Mouse (Mus musculus) myocyte (in vitro differentiated cells): ENCODE measurements around the gene Fcrlb. TPM values are rescaled to one million over a fixed set of nuclear protein-coding genes. Genes with fewer than 3 reads are reported as not detected.

Experiments
- H3K27me3 ChIP-seq: one replicate; pipeline ENCODE4 v1.6.1; 2011; ENCODE audit not compliant: control insufficient read depth, insufficient read depth, insufficient read length
- H3K36me3 ChIP-seq: one replicate; pipeline ENCODE4 v1.6.1; 2011; ENCODE audit not compliant: control insufficient read depth, insufficient read depth
- H3K4me2 ChIP-seq: one replicate; pipeline ENCODE4 v1.6.1; 2011; ENCODE audit warnings: low read depth, control low read depth
- H3K4me3 ChIP-seq: one replicate; pipeline ENCODE4 v1.5.1; 2011; ENCODE audit warnings: mild to moderate bottlenecking, control low read depth, moderate library complexity
- H3K79me2 ChIP-seq: one replicate; pipeline ENCODE4 v1.6.1; 2011; ENCODE audit not compliant: control insufficient read depth, insufficient read depth
- H3ac ChIP-seq: one replicate; pipeline ENCODE4 v1.6.1; 2011; ENCODE audit not compliant: control insufficient read depth, insufficient read length
- CEBPB ChIP-seq: IDR thresholded peaks from 2 replicates; pipeline ENCODE4 v1.6.1; 2011; ENCODE audit warnings: mild to moderate bottlenecking, moderate library complexity; ENCODE audit not compliant: poor library complexity, insufficient read depth, severe bottlenecking
- E2F4 ChIP-seq: IDR thresholded peaks from one replicate; pipeline ENCODE4 v1.6.1; 2011; ENCODE audit warnings: mild to moderate bottlenecking, control low read depth, moderate library complexity; ENCODE audit not compliant: insufficient read depth
- MAX ChIP-seq: IDR thresholded peaks from one replicate; pipeline ENCODE4 v1.6.1; 2011; ENCODE audit warnings: low read depth, mild to moderate bottlenecking, control low read depth
- MYOD1 ChIP-seq, 3 experiments: IDR thresholded peaks; one replicate each; pipeline ENCODE4 v1.6.1; 2011; ENCODE audit warnings: control low read depth in 2 of 3, low read depth in 2 of 3, mild to moderate bottlenecking in 2 of 3, moderate library complexity in 1 of 3; ENCODE audit not compliant: insufficient read length in 2 of 3, control insufficient read depth in 1 of 3
- MYOG ChIP-seq, 3 experiments: IDR thresholded peaks; one replicate each; pipeline ENCODE4 v1.6.1; 2011; ENCODE audit warnings: control low read depth in 2 of 3, low read depth in 2 of 3, mild to moderate bottlenecking in 2 of 3; ENCODE audit not compliant: insufficient read length in 2 of 3, control insufficient read depth in 1 of 3, insufficient read depth in 1 of 3
- POLR2A ChIP-seq: IDR thresholded peaks from one replicate; pipeline ENCODE4 v1.6.1; 2011; ENCODE audit warnings: low read depth, mild to moderate bottlenecking, control low read depth, moderate library complexity; ENCODE audit not compliant: insufficient read length
- POLR2AphosphoS2 ChIP-seq: IDR thresholded peaks from one replicate; pipeline ENCODE4 v1.6.1; 2011; ENCODE audit warnings: low read depth, control low read depth; ENCODE audit not compliant: insufficient read length
- REST ChIP-seq: IDR thresholded peaks from one replicate; pipeline ENCODE4 v1.6.1; 2011; ENCODE audit warnings: mild to moderate bottlenecking, control low read depth, moderate library complexity; ENCODE audit not compliant: insufficient read depth, insufficient read length
- SRF ChIP-seq: IDR thresholded peaks from one replicate; pipeline ENCODE4 v1.6.1; 2011; ENCODE audit warnings: low read depth; ENCODE audit not compliant: control insufficient read depth, insufficient read length
- TCF12 ChIP-seq: IDR thresholded peaks from one replicate; pipeline ENCODE4 v1.6.1; 2011; ENCODE audit warnings: mild to moderate bottlenecking, control low read depth; ENCODE audit not compliant: poor library complexity, insufficient read depth, severe bottlenecking
- TCF3 ChIP-seq: IDR thresholded peaks from one replicate; pipeline ENCODE4 v1.6.1; 2011; ENCODE audit warnings: low read depth, control low read depth; ENCODE audit not compliant: insufficient read length
- USF1 ChIP-seq: IDR thresholded peaks from one replicate; pipeline ENCODE4 v1.6.1; 2011; ENCODE audit warnings: low read depth, mild to moderate bottlenecking, control low read depth, moderate library complexity
- polyA plus RNA-seq: library from polyadenylated mRNA; unstranded; fragments of >200 nt; fragmentation: generic; extraction: Trizol; gene quantifications from one replicate; pipeline ENCODE4 v1.2.1, GENCODE M21; 2012; ENCODE audit warnings: missing spikeins

Fcrlb gene
- polyA plus RNA-seq, 1 experiment = 1.6 TPM

DNA sequence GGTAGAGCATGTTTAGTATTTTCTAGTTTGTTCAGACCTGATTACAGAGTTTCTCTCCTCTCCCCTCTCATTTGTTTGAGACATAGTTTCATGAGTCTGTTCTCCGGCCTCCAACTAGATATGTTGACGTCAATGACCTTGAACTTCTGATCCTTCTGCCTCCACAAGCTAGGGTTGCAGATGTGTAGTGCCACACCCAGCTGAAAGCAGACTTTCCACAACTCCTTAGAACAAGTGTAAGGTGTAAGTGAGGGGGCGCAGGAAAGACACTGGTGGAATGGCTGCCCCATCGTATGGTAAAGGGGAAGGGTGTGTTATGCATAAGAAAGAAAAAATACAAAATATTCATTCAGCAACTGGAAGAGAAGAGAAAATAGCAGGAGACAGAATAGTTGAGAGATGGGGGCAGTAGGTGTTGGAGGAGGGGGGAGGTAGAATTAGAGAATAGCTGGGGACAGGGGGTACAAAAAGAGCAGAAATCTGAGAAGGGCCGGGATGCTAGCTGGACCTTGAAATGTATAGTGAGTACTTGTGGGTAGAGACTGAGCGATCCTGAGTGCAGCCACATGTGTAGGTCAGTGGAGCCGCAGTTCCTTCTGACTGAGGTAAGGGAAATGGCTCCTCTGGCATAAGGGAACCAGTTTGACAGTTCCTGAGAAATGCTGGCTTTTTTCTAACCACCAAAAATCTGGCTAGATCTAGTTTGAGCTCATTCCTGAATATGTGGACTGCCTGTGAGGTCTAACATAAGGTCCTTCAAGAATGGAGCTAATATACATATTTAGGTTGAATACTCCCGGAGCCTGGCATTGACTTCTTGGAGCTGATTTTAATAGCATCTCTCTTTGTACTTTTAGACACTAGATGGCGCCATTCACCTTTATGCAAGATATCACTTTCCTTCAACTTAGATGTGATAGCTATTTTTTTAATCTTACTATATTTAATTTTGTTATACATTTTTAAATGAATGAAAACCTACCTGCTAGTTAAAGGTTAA lies 17.8 kb downstream of the Fcrlb start:
- H3K36me3 ChIP-seq = no peaks in the 10 kb centered on the region
- TF ChIP-seq TCF12 = no peak
- no peak for TF ChIP-seq REST
- no peaks in the 10 kb centered on the region for H3K79me2 ChIP-seq
- H3ac ChIP-seq = no peak overlapping the region
- no peak overlapping the region for H3K4me2 ChIP-seq
- no peak overlapping the region for H3K4me3 ChIP-seq
- H3K27me3 ChIP-seq = no peaks in the 10 kb centered on the region

DNA sequence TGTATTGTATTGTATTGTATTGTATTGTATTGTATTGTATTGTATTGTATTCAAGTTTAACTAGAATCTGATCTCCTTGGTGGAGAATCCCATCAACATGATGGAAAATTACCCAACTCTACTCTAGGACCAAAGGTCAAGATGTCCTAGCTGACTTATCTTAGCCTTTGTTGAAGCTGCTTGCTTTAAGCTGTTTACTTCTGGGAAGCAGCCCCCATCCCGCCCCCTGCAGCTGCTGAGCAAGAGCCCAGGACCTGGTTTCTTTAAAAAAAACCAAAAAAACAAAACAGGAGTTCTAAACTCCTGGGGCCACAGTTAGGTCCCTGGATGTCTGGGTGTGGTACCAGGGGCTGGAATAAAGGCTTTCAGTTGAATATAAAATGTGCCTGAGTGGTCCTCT lies 20.5 kb downstream of the Fcrlb start:
- H3K36me3 ChIP-seq = no peaks in the 10 kb centered on the region
- H3K4me2 ChIP-seq = no peak overlapping the region
- H3ac ChIP-seq = no peak overlapping the region
- no peak overlapping the region for H3K4me3 ChIP-seq
- TF ChIP-seq MAX = no peak
- no peak for TF ChIP-seq USF1
- no peak for TF ChIP-seq MYOD1 (IDR thresholded peaks at IDR 0.05; ENCODE audit: control insufficient read depth in 1 of 3, insufficient read length in 2 of 3, low read depth in 2 of 3)
- TF ChIP-seq REST = no peak
- TF ChIP-seq E2F4 = no peak
- TF ChIP-seq MYOG (IDR thresholded peaks at IDR 0.05; ENCODE audit: control insufficient read depth in 1 of 3, insufficient read depth in 1 of 3, insufficient read length in 2 of 3, low read depth in 2 of 3) = no peak
- no peak for TF ChIP-seq POLR2AphosphoS2
- TF ChIP-seq TCF3 = no peak
- TF ChIP-seq TCF12 = no peak
- no peak for TF ChIP-seq SRF
- TF ChIP-seq POLR2A = no peak
- TF ChIP-seq CEBPB = no peak
- no peaks in the 10 kb centered on the region for H3K27me3 ChIP-seq
- no peaks in the 10 kb centered on the region for H3K79me2 ChIP-seq

DNA sequence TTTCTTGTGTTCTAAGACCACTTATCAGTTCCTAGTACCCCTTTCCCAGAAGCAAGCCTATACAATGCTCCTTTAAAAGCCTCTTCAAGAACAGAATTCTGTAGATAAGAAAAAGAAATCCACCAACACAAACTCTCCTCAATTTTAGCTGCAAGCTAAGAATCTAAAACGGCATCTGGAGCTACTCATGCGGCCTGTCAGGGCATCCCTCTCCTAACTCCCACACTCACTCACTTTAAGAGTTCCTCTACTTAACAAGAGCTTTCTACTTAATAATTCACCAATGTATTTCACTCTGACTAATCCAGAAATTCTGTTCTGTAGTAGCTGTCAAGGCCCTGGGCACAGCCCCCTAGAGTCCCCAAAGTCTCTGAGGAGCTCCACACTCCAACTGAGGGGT lies 21.1 kb downstream of the Fcrlb start:
- Histone ChIP-seq H3ac (no peak overlapping the region), H3K79me2 (no peaks in the 10 kb centered on the region), H3K4me2 (no peak overlapping the region), H3K36me3 (no peaks in the 10 kb centered on the region), H3K27me3 (no peaks in the 10 kb centered on the region), H3K4me3 (no peak overlapping the region)
- TF ChIP-seq MYOD1 (IDR thresholded peaks at IDR 0.05; ENCODE audit: control insufficient read depth in 1 of 3, insufficient read length in 2 of 3, low read depth in 2 of 3) (no peak), REST (no peak), CEBPB (no peak), POLR2A (no peak), MAX (no peak), TCF12 (no peak), MYOG (IDR thresholded peaks at IDR 0.05; ENCODE audit: control insufficient read depth in 1 of 3, insufficient read depth in 1 of 3, insufficient read length in 2 of 3, low read depth in 2 of 3) (no peak), SRF (no peak), USF1 (no peak), TCF3 (no peak), POLR2AphosphoS2 (no peak), E2F4 (no peak)

DNA sequence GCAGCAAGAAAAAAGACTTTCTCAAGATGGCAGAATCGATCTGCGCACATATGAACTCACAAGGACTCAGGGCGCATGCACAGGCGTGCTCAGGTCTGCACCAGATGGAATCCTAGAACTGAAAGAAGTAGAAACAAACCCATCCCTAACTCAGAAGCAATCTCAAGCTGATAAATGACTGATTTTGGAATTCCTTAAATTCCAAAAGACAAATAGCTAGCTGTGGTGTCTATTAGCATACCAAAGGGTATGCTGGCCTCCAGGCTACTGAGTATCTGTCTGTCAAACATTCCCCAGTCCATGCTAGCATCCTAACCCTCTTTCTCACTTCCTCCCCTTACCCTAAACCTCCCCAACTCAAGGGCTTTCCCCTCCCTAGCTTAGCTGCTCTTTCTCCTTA lies 23.4 kb downstream of the Fcrlb start:
- H3K27me3 ChIP-seq = no peaks in the 10 kb centered on the region
- no peaks in the 10 kb centered on the region for H3K36me3 ChIP-seq
- no peak for TF ChIP-seq E2F4
- TF ChIP-seq TCF12 = no peak
- TF ChIP-seq SRF = no peak
- TF ChIP-seq POLR2AphosphoS2 = no peak
- TF ChIP-seq TCF3 = no peak
- no peak for TF ChIP-seq CEBPB
- TF ChIP-seq MYOG (IDR thresholded peaks at IDR 0.05; ENCODE audit: control insufficient read depth in 1 of 3, insufficient read depth in 1 of 3, insufficient read length in 2 of 3, low read depth in 2 of 3) = no peak
- no peak for TF ChIP-seq MYOD1 (IDR thresholded peaks at IDR 0.05; ENCODE audit: control insufficient read depth in 1 of 3, insufficient read length in 2 of 3, low read depth in 2 of 3)
- TF ChIP-seq POLR2A = no peak
- TF ChIP-seq REST = no peak
- TF ChIP-seq MAX = no peak
- TF ChIP-seq USF1 = no peak
- no peak overlapping the region for H3K4me3 ChIP-seq
- H3ac ChIP-seq = no peak overlapping the region
- no peak overlapping the region for H3K4me2 ChIP-seq
- H3K79me2 ChIP-seq = peaks cover 4% of the 10 kb centered on the region

DNA sequence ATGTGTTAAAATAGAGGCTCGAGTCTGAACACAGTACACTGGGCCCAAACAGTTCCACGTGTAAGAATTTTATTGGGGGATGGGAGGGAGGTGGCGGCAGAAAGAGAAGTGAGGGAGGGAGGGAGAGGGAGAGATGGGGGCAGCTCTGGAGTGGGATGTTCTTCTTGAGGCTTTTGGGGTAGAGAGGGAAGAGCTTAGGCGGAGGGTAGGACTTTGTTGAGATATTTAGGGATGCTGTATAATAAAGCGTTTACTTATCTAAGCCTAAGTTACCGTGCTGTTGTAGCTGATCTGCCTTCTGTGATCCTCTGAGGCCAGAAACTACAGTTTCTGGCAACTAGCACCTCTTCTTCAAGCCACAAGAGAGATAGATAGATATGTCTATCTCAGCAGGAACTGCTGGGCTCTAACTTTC lies 26.7 kb downstream of the Fcrlb start:
- no peak overlapping the region for H3K4me3 ChIP-seq
- TF ChIP-seq SRF = no peak
- TF ChIP-seq POLR2A = no peak
- TF ChIP-seq CEBPB = no peak
- TF ChIP-seq USF1 = no peak
- no peak for TF ChIP-seq TCF12
- TF ChIP-seq MAX = no peak
- no peak for TF ChIP-seq MYOD1 (IDR thresholded peaks at IDR 0.05; ENCODE audit: control insufficient read depth in 1 of 3, insufficient read length in 2 of 3, low read depth in 2 of 3)
- TF ChIP-seq POLR2AphosphoS2 = no peak
- TF ChIP-seq E2F4 = no peak
- TF ChIP-seq REST = no peak
- TF ChIP-seq TCF3 = no peak

More for the DNA sequence above, 26.7 kb downstream of the Fcrlb start:
- Histone ChIP-seq H3ac (no peak overlapping the region), H3K79me2 (peaks cover 12% of the 10 kb centered on the region), H3K4me2 (no peak overlapping the region), H3K36me3 (no peaks in the 10 kb centered on the region), H3K27me3 (no peaks in the 10 kb centered on the region)
